Mouse (Mus musculus) stomach, postnatal 0 days (tissue): ENCODE measurements around the gene Senp3. TPM values are rescaled to one million over a fixed set of nuclear protein-coding genes. Genes with fewer than 3 reads are reported as not detected.

Experiments
- ATAC-seq: fragments of 200-750 bp; cut with Nextera tagmentation; 2 replicates; pipeline ENCODE4 v1.8.0; 2017; ENCODE audit not compliant: low FRiP score, low TSS enrichment
- DNase-seq: peaks from one replicate; pipeline ENCODE4 v3.0.0-alpha.2; 2016; ENCODE audit warnings: low spot score
- H3K27ac ChIP-seq: fragments of 300-500 bp; sonication (generic); replicated peaks from 2 replicates; pipeline ENCODE4 v1.5.1; 2014; ENCODE audit warnings: mild to moderate bottlenecking, control low read depth
- H3K27me3 ChIP-seq: fragments of 300-500 bp; sonication (generic); 2 replicates; pipeline ENCODE4 v1.6.1; 2014; ENCODE audit warnings: low read length; ENCODE audit not compliant: control insufficient read depth, insufficient read depth
- H3K36me3 ChIP-seq: fragments of 300-500 bp; sonication (generic); 2 replicates; pipeline ENCODE4 v1.6.1; 2014; ENCODE audit warnings: low read length, mixed read lengths; ENCODE audit not compliant: control insufficient read depth, insufficient read depth
- H3K4me1 ChIP-seq: fragments of 300-500 bp; sonication (generic); replicated peaks from 2 replicates; pipeline ENCODE4 v1.6.1; 2014; ENCODE audit warnings: antibody characterized with exemption; ENCODE audit not compliant: control insufficient read depth, insufficient read depth
- H3K4me2 ChIP-seq: fragments of 300-500 bp; sonication (generic); replicated peaks from 2 replicates; pipeline ENCODE4 v1.6.1; 2014; ENCODE audit warnings: low read depth, mild to moderate bottlenecking, control low read depth, moderate library complexity
- H3K4me3 ChIP-seq: fragments of 300-500 bp; sonication (generic); 2 replicates; pipeline ENCODE4 v1.5.1; 2014; ENCODE audit warnings: low read depth, low read length, control low read depth
- H3K9ac ChIP-seq: fragments of 300-500 bp; sonication (generic); 2 replicates; pipeline ENCODE4 v1.6.1; 2014; ENCODE audit warnings: mild to moderate bottlenecking, low read length, control low read depth, mixed read lengths
- H3K9me3 ChIP-seq: fragments of 300-500 bp; sonication (generic); 2 replicates; pipeline ENCODE4 v1.6.1; 2016; ENCODE audit warnings: low read length; ENCODE audit not compliant: control insufficient read depth
- CTCF ChIP-seq: IDR thresholded peaks from 2 replicates; pipeline ENCODE4 v1.5.1; 2016; ENCODE audit warnings: antibody characterized with exemption, low read depth, mild to moderate bottlenecking, moderate library complexity
- EP300 ChIP-seq: optimal IDR thresholded peaks from 2 replicates; pipeline ENCODE3; 2016; ENCODE audit warnings: antibody characterized with exemption
- WGBS: fragments of 180-500 bp; shearing (Covaris S2); extraction: QIAGEN DNeasy Blood & Tissue Kit; methylation state at CpG from one replicate; pipeline ENCODE4 v1.1.7; 2014; 5-methylcytosine and 5-hydroxymethylcytosine counted together
- polyA plus RNA-seq: library from polyadenylated mRNA; unstranded; fragments of >200 nt; fragmentation: Nextera tagmentation; extraction: Ambion mirVana; gene quantifications from 2 replicates; pipeline ENCODE4 v1.2.1, GENCODE M21; 2015

The Senp3 gene
- polyA plus RNA-seq, 1 experiment from 2014 or later: 30.5 TPM

- H3K9ac ChIP-seq: no peak overlapping the region
- peaks cover 16% of the 10 kb centered on the region for H3K36me3 ChIP-seq
- WGBS: 71% methylated on average over 3 of the region's 3 CpGs
- no peaks in the 10 kb centered on the region for H3K27me3 ChIP-seq
- no peak overlapping the region; the same call in 1 of the 2 replicates for H3K27ac ChIP-seq
- TF ChIP-seq CTCF: no peak
- no peak for TF ChIP-seq EP300
- 0 out of 2 replicates have a peak, but pooled peaks cover 2% of the 10 kb centered on the region for H3K4me1 ChIP-seq
- ATAC-seq: no peak
- no peak overlapping the region for H3K4me2 ChIP-seq
- H3K9me3 ChIP-seq: no peaks in the 10 kb centered on the region
- no peak overlapping the region for H3K4me3 ChIP-seq
- no peak for DNase-seq
Observed at GRCm38 (mm10) chr11:69666665-69667005, 15.2 kb downstream of the Senp3 start.

DNA sequence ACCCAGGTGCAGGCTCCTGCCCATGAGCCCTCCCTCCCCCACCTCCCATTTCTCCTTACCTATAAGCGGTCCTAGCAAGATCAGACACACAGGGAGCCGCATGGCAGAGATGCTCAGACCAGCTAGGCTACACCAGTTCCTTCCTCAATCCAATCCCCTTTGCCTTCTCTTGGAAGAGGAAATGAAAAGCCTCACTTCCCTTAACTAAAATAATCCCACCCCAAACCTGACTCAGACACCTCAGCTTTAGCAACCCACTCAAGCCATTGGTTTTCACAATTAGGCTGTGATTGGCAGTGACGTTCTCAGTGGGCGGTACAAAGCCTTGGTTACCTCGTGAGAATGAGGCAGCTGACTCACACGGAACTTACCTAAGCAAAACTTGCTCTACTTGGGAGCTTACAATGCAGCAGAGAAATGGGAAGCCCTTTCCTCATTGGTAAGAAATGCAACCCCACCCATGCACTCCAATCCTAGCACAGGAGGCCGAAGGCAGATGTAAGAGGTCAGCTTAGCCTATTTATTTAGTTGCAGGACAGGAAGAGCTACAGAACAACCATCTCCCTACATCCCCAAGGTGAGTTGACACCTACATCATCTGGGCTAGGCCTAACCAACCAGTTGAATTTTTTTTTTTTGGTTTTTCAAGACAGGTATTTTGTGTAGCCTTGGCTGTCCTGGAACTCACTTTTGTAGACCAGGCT is 15.8 kb downstream of the Senp3 start, which contains the start of gene Cd68:
Gene Cd68, minus strand, starts transcription at position 193 of the 704 bp plus-strand sequence.
- WGBS: 20% methylated on average over 7 of the region's 7 CpGs
- Histone ChIP-seq H3K9me3 (no peaks in the 10 kb centered on the region), H3K4me2 (no peak within 1 kb of the TSS), H3K27ac (peak within 1 kb of the TSS; percentile 70), H3K27me3 (no peaks in the 10 kb centered on the region), H3K4me3 (no peak within 1 kb of the TSS), H3K4me1 (0 out of 2 replicates have a peak, but pooled peaks cover 2% of the 10 kb centered on the region), H3K36me3 (peaks cover 16% of the 10 kb centered on the region), H3K9ac (no peak within 1 kb of the TSS)
- ATAC-seq (peak; percentile 47), DNase-seq (peak; percentile 78)
- no peak for TF ChIP-seq EP300
- no peak for TF ChIP-seq CTCF

- TF ChIP-seq CTCF (no peak), EP300 (no peak)
- Histone ChIP-seq H3K4me1 (0 out of 2 replicates have a peak, but pooled peaks cover 2% of the 10 kb centered on the region), H3K4me2 (no peak overlapping the region), H3K27ac (peak overlapping the region; percentile 70), H3K9me3 (no peaks in the 10 kb centered on the region), H3K4me3 (no peak overlapping the region), H3K36me3 (peaks cover 16% of the 10 kb centered on the region), H3K9ac (no peak overlapping the region), H3K27me3 (no peaks in the 10 kb centered on the region)
- DNase-seq: no peak
- no peak for ATAC-seq
- WGBS: 60% methylated on average over 9 of the region's 9 CpGs
Observed at GRCm38 (mm10) chr11:69665457-69665960, 16.4 kb downstream of the Senp3 start.

GRCm38 (mm10) chr11:69664841-69665240 is 17.0 kb downstream of the Senp3 start:
- Histone ChIP-seq H3K36me3 (peaks cover 16% of the 10 kb centered on the region), H3K4me2 (no peak overlapping the region), H3K27ac (no peak overlapping the region; the same call in 1 of the 2 replicates), H3K4me1 (0 out of 2 replicates have a peak, but pooled peaks cover 2% of the 10 kb centered on the region), H3K9me3 (no peaks in the 10 kb centered on the region), H3K4me3 (no peak overlapping the region), H3K27me3 (no peaks in the 10 kb centered on the region), H3K9ac (no peak overlapping the region)
- TF ChIP-seq EP300 (no peak), CTCF (no peak)
- ATAC-seq (no peak), DNase-seq (no peak)
- 86% methylated on average over 7 of the region's 7 CpGs for WGBS

GRCm38 (mm10) chr11:69663795-69664194 is 18.1 kb downstream of the Senp3 start:
- Histone ChIP-seq H3K4me3 (no peak overlapping the region), H3K36me3 (peaks cover 10% of the 10 kb centered on the region), H3K27me3 (no peaks in the 10 kb centered on the region), H3K9me3 (no peaks in the 10 kb centered on the region), H3K9ac (no peak overlapping the region), H3K27ac (peak overlapping the region; percentile 96; the same call in 1 of the 2 replicates), H3K4me1 (0 out of 2 replicates have a peak, but pooled peaks cover 2% of the 10 kb centered on the region), H3K4me2 (no peak overlapping the region)
- ATAC-seq (no peak), DNase-seq (no peak)
- WGBS: 74% methylated on average over 6 of the region's 6 CpGs
- no peak for TF ChIP-seq CTCF
- no peak for TF ChIP-seq EP300

DNA sequence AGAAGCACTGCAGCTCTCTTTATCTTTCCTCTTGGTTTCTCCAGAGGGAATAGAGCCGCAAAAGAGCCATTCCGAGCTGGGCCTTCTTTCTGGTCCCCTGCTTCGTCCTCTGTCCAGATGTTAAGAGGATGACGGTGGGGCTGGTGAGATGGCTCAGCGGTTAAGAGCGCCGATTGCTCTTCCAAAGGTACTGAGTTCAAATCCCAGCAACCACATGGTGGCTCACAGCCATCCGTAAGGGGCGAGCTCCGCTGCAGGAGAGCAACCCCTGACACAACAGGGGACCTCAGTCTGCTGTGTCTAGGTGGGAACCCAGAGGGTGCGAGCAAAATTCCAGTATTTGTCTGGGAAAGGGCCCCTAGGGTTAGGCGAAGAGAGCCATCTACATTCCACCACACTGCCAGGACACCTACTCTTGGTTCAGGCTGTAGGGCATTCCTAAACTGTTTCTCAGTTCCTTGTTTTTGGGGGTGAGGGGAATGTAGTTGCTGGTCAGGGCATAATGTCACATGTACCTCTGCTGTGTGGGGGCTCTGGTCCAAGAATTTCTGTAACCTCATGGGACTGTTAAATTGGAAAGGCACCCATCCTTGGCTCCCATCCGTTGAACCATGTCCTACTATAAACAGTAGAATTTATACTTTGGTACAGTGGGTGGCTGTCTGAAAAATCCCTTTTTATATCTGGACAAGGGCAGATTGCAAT is 18.8 kb downstream of the Senp3 start:
- H3K4me3 ChIP-seq: peak overlapping the region; percentile 53
- DNase-seq (no peak), ATAC-seq (no peak)
- WGBS: 56% methylated on average over 13 of the region's 13 CpGs
- peak overlapping the region; percentile 39 for H3K9ac ChIP-seq
- no peaks in the 10 kb centered on the region for H3K27me3 ChIP-seq
- H3K27ac ChIP-seq: peak overlapping the region; percentile 96
- H3K36me3 ChIP-seq: peaks cover 6% of the 10 kb centered on the region
- peak overlapping the region; percentile 44 for H3K4me2 ChIP-seq
- H3K9me3 ChIP-seq: no peaks in the 10 kb centered on the region
- TF ChIP-seq EP300: no peak
- TF ChIP-seq CTCF: no peak
- H3K4me1 ChIP-seq: 0 out of 2 replicates have a peak, but pooled peaks cover 2% of the 10 kb centered on the region
